Comparison of ENCODE assay signal across 8 mouse cellular contexts in genomic region chr11:55405601-55406469, GRCm38 (mm10). TPM values are rescaled to one million over a fixed set of nuclear protein-coding genes. Genes with fewer than 3 reads are reported as not detected.
DNase-seq lines count a peak whose midpoint lies in the region; ATAC-seq and TF ChIP-seq lines count a peak whose summit lies in the region.

No protein-coding gene starts in this region.

- TF ChIP-seq CTCF in midbrain, postnatal 0 days (IDR thresholded peaks at IDR 0.05): no peak
- TF ChIP-seq CTCF in small intestine, adult 2 months (IDR thresholded peaks at IDR 0.05; ENCODE audit: extremely low read depth, insufficient read length, insufficient replicate concordance, low read depth, low read length): no peak

- no peaks in the 10 kb centered on the region for H3K4me1 ChIP-seq in midbrain, embryonic 11.5 days (ENCODE audit: control insufficient read depth, insufficient read depth, low read length)
- H3K4me1 ChIP-seq in midbrain, postnatal 0 days (ENCODE audit: insufficient read depth, low read length): no peaks in the 10 kb centered on the region
- H3K4me1 ChIP-seq in kidney, embryonic 16.5 days (ENCODE audit: insufficient read depth, low read length): peaks cover 22% of the 10 kb centered on the region
- H3K4me1 ChIP-seq in small intestine, adult 2 months (ENCODE audit: control insufficient read depth, insufficient read depth, insufficient read length, low read length): no peaks in the 10 kb centered on the region; the same call in 1 of the 2 replicates

- no peak overlapping the region for H3K4me3 ChIP-seq in midbrain, embryonic 11.5 days (ENCODE audit: low read depth, low read length)
- no peak overlapping the region for H3K4me3 ChIP-seq in midbrain, postnatal 0 days (ENCODE audit: low read depth, low read length)
- H3K4me3 ChIP-seq in kidney, embryonic 16.5 days (ENCODE audit: low read length): no peak overlapping the region
- no peak overlapping the region for H3K4me3 ChIP-seq in small intestine, adult 2 months (ENCODE audit: low read depth, low read length)

- peaks cover 3% of the 10 kb centered on the region for H3K36me3 ChIP-seq in midbrain, embryonic 11.5 days (ENCODE audit: control insufficient read depth, insufficient read depth, low read length)
- H3K36me3 ChIP-seq in midbrain, postnatal 0 days (ENCODE audit: insufficient read depth, low read length): no peaks in the 10 kb centered on the region
- H3K36me3 ChIP-seq in kidney, embryonic 16.5 days (ENCODE audit: insufficient read depth, low read length): peaks cover 79% of the 10 kb centered on the region
- no peaks in the 10 kb centered on the region for H3K36me3 ChIP-seq in small intestine, adult 2 months (ENCODE audit: control insufficient read depth, insufficient read depth, low read length)

- no peaks in the 10 kb centered on the region for H3K27me3 ChIP-seq in midbrain, embryonic 11.5 days (ENCODE audit: control insufficient read depth, insufficient read depth, low read length)
- no peaks in the 10 kb centered on the region for H3K27me3 ChIP-seq in midbrain, postnatal 0 days (ENCODE audit: insufficient read depth, low read length)
- no peaks in the 10 kb centered on the region for H3K27me3 ChIP-seq in kidney, embryonic 16.5 days (ENCODE audit: insufficient read depth, low read length)
- H3K27me3 ChIP-seq in small intestine, adult 2 months (ENCODE audit: control insufficient read depth, insufficient read depth, low read length): no peaks in the 10 kb centered on the region

- no peak overlapping the region for H3K9ac ChIP-seq in midbrain, embryonic 11.5 days (ENCODE audit: low read length)
- no peak overlapping the region for H3K9ac ChIP-seq in midbrain, postnatal 0 days (replicated peaks; ENCODE audit: low read length, poor library complexity, severe bottlenecking)
- H3K9ac ChIP-seq in kidney, embryonic 16.5 days (replicated peaks; ENCODE audit: low read length): no peak overlapping the region

- H3K27ac ChIP-seq in midbrain, embryonic 11.5 days (ENCODE audit: low read depth, low read length): no peak overlapping the region
- H3K27ac ChIP-seq in midbrain, postnatal 0 days (ENCODE audit: low read depth, low read length): no peak overlapping the region
- peak overlapping the region; percentile 92 for H3K27ac ChIP-seq in kidney, embryonic 16.5 days (ENCODE audit: low read length)
- peak overlapping the region; percentile 44; the same call in 1 of the 2 replicates for H3K27ac ChIP-seq in small intestine, adult 2 months (ENCODE audit: insufficient read depth, low read depth, low read length)

- no peaks in the 10 kb centered on the region for H3K9me3 ChIP-seq in midbrain, embryonic 11.5 days (ENCODE audit: control insufficient read depth, low read length)
- H3K9me3 ChIP-seq in midbrain, postnatal 0 days (ENCODE audit: low read length): no peaks in the 10 kb centered on the region
- 0 out of 2 replicates have a peak, but pooled peaks cover 4% of the 10 kb centered on the region for H3K9me3 ChIP-seq in kidney, embryonic 16.5 days (ENCODE audit: low read length)

- ATAC-seq in midbrain, embryonic 11.5 days (ENCODE audit: low FRiP score): no peak
- ATAC-seq in midbrain, postnatal 0 days (ENCODE audit: low FRiP score): no peak
- peak; percentile 44; the same call in 1 of the 2 replicates for ATAC-seq in granulocyte monocyte progenitor cell, adult 5-6 weeks (replicated peaks; ENCODE audit: poor library complexity, severe bottlenecking)
- peak; percentile 94 for ATAC-seq in kidney, embryonic 16.5 days (ENCODE audit: low FRiP score, low TSS enrichment)

- peak; percentile 79 for DNase-seq in midbrain, embryonic 11.5 days (ENCODE audit: low spot score, missing footprints)
- DNase-seq in midbrain, postnatal 0 days (ENCODE audit: low spot score): no peak
- no peak for DNase-seq in layer of hippocampus, postnatal 14 days (ENCODE audit: low spot score in 2 of 2)
- DNase-seq in right cerebral cortex, postnatal 14 days: no peak
- no peak for DNase-seq in right cerebral cortex, postnatal 10 days (ENCODE audit: low spot score in 2 of 2)

- TF ChIP-seq POLR2A in small intestine, adult 2 months (IDR thresholded peaks at IDR 0.05; ENCODE audit: low read depth, low read length): no peak

- no peak overlapping the region for H3K4me2 ChIP-seq in midbrain, embryonic 11.5 days
- no peak overlapping the region for H3K4me2 ChIP-seq in midbrain, postnatal 0 days (ENCODE audit: low read depth, low read length, poor library complexity, severe bottlenecking)
- H3K4me2 ChIP-seq in kidney, embryonic 16.5 days (replicated peaks; ENCODE audit: low read depth, low read length): no peak overlapping the region

- WGBS in midbrain, embryonic 11.5 days: 79% methylated on average over 8 of the region's 8 CpGs
- WGBS in midbrain, postnatal 0 days: 80% methylated on average over 8 of the region's 8 CpGs
- 6% methylated on average over 8 of the region's 8 CpGs for WGBS in kidney, embryonic 16.5 days
- 51% methylated on average over 8 of the region's 8 CpGs for WGBS in small intestine, adult 2 months

RNA-seq across cellular contexts. Expression of gene Sparc, which starts 17.1 kb away (rescaled TPM):
- 411 and 428 TPM in 2 replicates for polyA plus RNA-seq in midbrain, embryonic 11.5 days (2014; fragmentation: Nextera tagmentation; extraction: Ambion mirVana)
- 261 and 313 TPM in 2 replicates for total RNA-seq in midbrain, postnatal 0 days (2014; rRNA removed)
- 570 and 625 TPM in 2 replicates for polyA plus RNA-seq in midbrain, postnatal 0 days (2015; fragmentation: Nextera tagmentation; extraction: Ambion mirVana)
- not detected in 2 replicates for total RNA-seq in granulocyte monocyte progenitor cell, adult 5-6 weeks (2014; fragmentation: Nextera tagmentation)
- 0.31 TPM in 1 of 2 replicates, not detected in the other for total RNA-seq in granulocyte monocyte progenitor cell, adult 5-6 weeks (2017)
- polyA plus RNA-seq in kidney, embryonic 16.5 days (2015; fragmentation: Nextera tagmentation; extraction: Ambion mirVana): 1,474 and 1,572 TPM in 2 replicates
- polyA plus RNA-seq in small intestine, adult 2 months (2012; rRNA removed): 278 and 350 TPM in 2 replicates
- total RNA-seq in layer of hippocampus, postnatal 14 days (2021): 100 to 1,000 TPM; 522 to 533 TPM

RNA-seq across cellular contexts. Expression of gene Atox1, which starts 55.2 kb away (rescaled TPM):
- 217 and 224 TPM in 2 replicates for polyA plus RNA-seq in midbrain, embryonic 11.5 days (2014; fragmentation: Nextera tagmentation; extraction: Ambion mirVana)
- total RNA-seq in midbrain, postnatal 0 days (2014; rRNA removed): 133 and 147 TPM in 2 replicates
- 235 and 252 TPM in 2 replicates for polyA plus RNA-seq in midbrain, postnatal 0 days (2015; fragmentation: Nextera tagmentation; extraction: Ambion mirVana)
- 164 and 224 TPM in 2 replicates for total RNA-seq in granulocyte monocyte progenitor cell, adult 5-6 weeks (2014; fragmentation: Nextera tagmentation)
- 52.8 and 89.1 TPM in 2 replicates for total RNA-seq in granulocyte monocyte progenitor cell, adult 5-6 weeks (2017)
- polyA plus RNA-seq in kidney, embryonic 16.5 days (2015; fragmentation: Nextera tagmentation; extraction: Ambion mirVana): 376 and 406 TPM in 2 replicates
- 318 and 485 TPM in 2 replicates for polyA plus RNA-seq in small intestine, adult 2 months (2012; rRNA removed)
- 100 to 1,000 TPM; 130 to 132 TPM for total RNA-seq in layer of hippocampus, postnatal 14 days (2021)

Comparison
In these comparisons a context has a peak if more than half of its experiments do, and no peak if none do; other contexts are left out.
1. ATAC-seq: peak in granulocyte monocyte progenitor cell, adult 5-6 weeks (single experiment) and kidney, embryonic 16.5 days (single experiment); none in midbrain, embryonic 11.5 days (single experiment) and midbrain, postnatal 0 days (single experiment).
2. H3K27ac ChIP-seq: peak in kidney, embryonic 16.5 days (single experiment) and small intestine, adult 2 months (single experiment); none in midbrain, embryonic 11.5 days (single experiment) and midbrain, postnatal 0 days (single experiment).